Mouse (Mus musculus) embryo, embryonic 10 days (tissue): ENCODE measurements at regions not wholly inside any gene's neighbourhood (a gene's known extent, or its start where the extent isn't known, plus 50 kb on each side); places are given as distances from the start of the nearest gene placed in this dataset.
"Not testable (repeated sequence)": the region's sequence is repeated elsewhere in the genome, so short reads cannot be mapped to it uniquely, and the experiment has no call there.

ENCODE experiments used
- DNase-seq: peaks from one replicate; pipeline ENCODE4 v3.0.0-alpha.2; 2015; ENCODE audit warnings: low spot score

DNA sequence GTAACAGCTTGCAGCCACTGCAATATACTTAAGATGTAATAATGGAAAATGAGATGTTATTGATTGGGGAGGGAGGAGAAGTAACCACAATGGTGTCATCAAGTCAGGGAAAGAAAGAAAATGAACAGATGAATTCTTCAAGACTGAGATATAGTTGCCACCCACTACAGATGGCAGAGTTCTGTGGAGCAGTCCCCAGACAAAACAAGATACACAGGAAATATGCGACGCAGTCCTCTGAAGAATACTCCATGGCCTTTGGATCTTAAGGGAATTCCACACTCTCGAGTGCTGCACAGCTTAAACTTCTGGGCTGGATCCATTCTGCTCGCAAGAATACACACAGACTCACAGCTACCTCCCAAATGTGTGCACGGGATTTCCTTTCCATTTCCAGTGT lies 113.4 kb downstream of the Sox4 start:
- no peak for DNase-seq

DNA sequence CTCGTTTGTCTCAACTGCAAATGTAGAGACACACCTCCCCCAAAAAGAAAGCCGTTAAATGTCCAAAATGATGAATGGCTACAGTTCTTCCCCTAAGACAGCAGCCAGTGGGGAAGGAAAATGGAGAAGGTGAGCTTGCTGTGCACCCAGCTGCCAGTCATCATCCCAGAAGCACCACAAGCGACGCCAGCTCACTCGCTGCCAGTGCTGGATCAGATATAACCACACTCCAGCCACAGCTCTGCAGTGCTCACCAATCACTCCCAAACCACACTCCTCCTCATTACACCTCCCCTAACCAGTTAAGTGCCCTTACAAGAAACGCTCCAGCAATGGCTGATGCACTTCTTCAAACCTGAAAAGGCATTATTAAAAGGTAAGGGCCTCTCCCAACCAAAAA lies 114.4 kb downstream of the Sox4 start:
- DNase-seq = peak; percentile 34

DNA sequence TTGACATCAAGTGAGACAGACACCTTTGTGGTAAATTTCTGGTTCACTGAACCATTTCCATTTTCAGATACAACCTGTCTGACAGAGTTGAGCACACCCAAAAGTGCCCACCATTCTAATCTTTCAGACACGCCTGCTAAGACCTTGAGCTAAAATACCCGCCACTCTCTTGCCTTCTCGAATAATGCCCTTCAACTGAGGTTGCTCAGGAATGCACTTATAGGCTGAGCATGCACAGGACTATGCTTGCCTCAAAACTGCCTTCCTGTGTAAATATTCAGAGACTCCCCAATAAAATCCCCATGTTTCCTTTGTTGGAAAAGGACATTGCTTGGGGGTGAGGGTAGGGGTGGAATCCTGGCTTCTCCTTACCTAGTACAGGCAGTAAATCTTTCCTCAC lies 115.3 kb downstream of the Sox4 start:
- no peak for DNase-seq

DNA sequence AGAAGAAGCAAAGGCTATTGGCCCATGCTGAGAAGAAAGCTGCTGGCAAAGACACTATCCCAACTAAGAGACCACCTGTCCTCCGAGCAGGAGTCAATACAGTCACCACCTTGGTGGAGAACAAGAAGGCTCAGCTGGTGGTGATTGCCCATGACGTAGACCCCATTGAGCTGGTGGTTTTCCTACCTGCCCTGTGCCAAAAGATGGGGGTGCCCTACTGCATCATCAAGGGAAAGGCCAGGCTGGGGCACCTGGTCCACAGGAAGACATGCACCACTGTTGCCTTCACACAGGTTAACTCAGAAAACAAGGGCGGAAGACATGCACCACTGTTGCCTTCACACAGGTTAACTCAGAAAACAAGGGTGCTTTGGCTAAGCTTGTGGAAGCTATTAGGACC lies 116.3 kb downstream of the Sox4 start:
- not testable (repeated sequence) for DNase-seq

DNA sequence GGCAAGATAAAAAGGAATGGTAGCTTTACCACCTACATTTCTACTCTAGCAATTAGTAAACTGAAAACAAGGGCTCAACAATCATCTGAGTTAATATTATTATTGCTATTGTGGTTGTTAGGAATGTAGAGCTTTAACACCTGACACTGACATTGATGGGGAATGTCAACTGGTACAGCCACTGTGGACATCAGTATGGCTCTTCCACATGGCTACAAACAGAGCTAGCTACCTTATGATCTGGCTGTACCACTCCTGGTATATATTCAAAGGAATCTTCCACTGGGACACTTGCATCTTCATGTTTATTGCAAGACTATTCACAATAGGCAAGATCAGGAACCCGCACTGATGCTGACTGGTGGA lies 119.8 kb downstream of the Sox4 start:
- DNase-seq = no peak

DNA sequence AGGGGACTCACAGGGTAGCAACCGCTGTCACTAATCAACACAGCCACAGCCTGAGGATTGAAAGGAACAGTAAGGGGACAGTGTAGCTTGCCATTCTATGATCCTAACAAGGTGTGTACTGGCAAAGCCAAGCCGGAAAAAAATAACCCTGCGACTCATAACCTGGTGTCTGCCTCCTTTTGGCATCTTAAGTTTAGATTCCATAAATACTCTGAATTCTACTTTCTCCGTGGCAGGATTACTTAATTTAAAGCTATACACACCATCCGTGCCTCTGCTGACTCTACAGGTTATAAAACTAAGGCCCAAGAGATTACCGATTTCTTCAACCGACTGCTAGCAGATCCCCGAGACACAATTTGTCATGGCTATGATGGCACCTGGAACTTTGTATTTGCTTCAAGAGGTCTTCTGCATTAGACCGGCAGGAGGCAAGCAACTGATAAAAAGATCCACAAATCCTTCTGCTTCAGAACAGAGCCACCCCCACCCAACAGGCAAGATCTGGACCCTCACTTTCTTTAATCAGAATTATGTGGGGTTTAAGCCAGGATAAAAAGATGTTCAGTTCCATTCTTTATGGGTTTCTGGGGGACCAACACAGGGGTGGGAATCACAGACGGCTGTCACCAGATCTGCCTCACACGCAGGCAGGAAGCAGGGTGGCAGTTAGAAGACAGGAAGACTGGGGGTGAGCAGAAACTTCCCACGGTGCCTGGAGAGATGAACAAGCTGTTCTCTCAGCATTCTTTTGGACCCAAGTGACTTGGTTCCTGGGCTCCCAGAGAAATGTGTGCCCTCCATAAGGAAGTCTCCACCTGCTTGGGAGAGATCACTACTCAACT lies 120.4 kb downstream of the Sox4 start:
- DNase-seq = no peak

DNA sequence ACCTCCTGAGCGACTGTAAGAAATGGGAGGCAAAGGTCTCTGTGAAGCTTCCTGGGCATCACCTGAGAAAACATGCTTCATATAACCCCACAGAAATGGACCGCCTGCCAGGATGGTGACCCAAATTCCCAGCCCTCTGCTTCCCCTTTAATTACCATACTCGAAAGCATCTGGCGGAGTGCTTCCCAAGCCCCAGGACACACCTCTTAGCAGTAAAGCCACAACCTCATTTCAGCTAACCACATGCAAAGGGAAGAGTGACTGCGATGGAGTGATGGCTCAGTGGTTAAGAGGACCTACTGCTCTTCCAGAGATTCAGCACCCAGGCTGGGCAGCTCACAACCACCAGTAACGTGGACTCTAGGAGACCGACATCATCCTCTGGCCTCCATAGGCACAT lies 127.2 kb downstream of the Sox4 start:
- no peak for DNase-seq

DNA sequence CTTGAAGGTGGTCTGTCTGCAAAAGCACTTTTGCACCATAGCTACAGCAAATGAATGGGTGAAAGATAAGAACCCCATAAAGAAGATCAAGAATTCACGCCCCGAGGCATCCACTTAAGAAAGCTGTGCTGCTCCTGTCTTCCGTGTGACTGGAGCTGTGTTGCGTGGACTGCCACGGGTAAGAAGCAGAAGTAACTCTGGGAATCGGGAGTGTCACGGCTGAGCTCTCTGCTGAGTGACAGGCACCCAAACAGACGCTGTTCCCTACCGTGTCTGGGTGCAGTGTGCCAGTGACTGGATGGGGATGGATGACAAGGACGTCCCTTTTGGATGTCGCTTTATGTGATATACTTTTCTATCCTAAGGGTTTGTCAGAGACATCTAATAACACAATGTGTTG lies 129.5 kb downstream of the Sox4 start:
- peak; percentile 10 for DNase-seq

DNA sequence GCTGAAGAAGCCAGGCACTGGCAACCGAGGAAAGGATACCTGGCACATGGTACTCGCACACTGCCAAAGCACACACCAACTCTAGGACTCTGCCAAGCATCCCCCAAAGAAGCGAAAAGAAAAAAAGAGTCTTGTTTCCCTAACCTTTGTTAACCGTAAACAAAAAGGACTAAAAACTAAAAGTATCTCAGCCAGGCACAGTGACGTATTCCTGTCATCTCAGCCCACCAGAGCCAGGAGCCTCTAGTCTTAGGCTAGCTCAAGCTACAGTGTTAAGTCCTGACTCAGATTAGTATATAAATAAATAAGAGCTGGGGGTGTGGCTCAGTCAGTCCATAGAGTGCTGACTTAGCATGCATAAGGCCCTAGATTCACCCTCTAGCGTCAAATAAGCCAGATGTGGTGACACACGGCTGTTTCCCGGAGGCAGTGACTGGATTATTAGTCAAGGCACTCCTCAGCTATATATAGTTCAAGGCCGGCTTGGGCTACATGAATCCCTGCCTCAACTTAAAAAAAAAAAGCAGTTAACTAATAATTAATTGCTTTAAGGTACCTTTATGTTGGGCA lies 130.1 kb downstream of the Sox4 start:
- no peak for DNase-seq

DNA sequence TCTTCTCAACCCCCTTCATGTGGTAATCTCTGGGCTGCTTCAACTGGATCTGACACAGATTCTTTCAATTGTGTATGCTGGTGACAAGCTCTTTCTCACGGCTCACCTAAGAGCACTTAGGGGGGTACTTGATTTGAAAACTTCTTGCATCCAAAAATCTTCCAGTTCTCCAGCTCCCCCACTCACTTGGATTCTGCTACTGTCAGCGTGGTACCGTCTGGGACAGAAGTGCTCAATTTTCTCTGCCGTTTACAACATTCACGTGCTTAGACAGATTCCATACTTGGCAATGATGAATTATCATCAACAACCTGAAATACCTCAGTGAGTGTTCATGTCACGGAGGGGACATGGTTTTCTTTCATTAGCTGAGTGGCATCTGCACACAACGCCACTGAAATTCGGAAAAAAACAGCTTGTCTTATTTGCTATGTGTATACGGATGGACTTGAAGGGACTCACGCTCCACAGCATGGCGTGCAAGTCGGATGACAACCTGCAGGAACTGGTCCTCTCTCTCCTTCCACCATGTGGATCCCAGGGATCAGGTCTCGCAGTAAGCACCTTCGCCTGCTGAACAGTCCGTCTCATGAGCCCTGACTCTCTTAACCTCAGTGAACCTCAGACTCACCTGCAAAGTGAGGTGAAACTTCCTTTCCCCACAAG lies 132.5 kb downstream of the Sox4 start:
- DNase-seq = no peak

DNA sequence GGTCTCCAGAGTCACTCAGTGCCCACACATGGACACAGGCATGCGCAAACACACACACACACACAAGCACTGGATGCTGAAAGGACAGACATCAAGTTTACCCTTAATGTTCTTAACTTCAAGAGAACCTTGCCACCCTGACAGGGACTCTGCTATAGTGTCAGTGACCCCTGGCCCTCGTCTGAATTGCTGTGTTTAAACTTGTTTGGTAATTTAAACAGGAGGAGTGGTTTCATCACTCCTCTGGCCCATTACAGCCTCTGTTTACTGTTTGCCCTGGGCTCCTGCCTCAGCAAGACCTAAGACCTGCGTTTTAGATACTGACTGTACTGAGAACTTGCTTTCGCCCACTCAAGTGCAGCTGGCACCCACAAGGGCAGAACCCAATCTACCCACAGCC lies 139.4 kb downstream of the Sox4 start:
- DNase-seq = peak; percentile 25

DNA sequence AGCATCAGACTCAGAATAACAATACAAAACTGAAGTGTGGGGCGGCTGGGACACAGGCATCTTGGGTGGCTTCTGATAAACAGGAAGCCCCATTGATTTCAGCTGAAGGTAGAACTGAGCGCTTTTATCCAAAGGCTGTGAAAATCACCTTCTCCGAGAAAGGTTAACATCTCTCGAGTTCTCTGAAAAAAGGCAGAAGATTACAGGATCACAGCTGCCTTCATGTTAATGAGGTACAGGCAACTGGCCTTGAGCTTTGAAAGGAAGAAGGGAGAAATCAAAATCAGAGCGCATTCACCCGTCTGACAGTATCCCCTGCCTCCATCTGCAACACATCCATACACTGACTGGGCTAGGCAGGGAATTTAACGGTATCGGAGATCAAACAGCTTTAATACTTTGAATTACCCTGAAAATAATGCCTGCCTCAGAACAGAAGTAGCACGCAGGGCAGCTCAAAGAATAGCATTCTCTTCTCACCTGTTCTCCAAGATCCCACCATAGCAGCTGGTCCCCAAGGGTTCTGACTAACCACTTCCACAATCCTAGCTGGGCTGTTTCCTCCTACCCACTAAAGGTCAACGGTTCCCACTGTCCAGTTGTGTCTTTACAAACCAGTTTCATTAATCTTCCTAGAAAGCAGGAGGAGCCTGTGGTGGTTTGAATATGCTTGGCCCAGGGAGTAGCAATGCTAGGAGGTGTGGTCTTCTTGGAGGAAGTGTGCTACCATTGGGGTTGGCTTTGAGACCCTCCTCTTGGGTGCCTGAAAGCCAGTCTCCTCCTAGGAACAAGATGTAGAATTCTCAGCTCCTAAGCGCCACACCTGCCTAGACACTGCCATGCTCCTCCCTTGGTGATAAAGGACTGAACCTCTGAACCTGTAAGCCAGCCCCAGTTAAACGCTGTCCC lies 141.6 kb downstream of the Sox4 start:
- peak; percentile 33 for DNase-seq

DNA sequence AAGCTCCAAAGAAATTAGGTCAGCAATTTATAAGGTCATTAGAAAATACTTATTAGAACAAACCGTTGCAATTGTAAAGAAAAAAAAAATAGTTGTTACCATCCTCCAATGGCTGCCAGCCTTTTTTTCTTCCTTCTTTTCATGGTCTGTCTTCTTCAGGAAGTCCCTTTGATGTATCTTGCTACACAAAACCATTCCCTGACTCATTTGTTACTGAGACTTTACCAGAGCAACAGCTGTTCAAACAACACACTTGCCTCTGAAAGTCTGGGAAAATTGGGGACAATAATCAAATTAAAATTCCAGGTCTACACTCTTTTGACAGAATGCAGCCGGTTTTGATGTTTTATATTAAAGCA lies 142.5 kb downstream of the Sox4 start:
- DNase-seq = peak; percentile 51

DNA sequence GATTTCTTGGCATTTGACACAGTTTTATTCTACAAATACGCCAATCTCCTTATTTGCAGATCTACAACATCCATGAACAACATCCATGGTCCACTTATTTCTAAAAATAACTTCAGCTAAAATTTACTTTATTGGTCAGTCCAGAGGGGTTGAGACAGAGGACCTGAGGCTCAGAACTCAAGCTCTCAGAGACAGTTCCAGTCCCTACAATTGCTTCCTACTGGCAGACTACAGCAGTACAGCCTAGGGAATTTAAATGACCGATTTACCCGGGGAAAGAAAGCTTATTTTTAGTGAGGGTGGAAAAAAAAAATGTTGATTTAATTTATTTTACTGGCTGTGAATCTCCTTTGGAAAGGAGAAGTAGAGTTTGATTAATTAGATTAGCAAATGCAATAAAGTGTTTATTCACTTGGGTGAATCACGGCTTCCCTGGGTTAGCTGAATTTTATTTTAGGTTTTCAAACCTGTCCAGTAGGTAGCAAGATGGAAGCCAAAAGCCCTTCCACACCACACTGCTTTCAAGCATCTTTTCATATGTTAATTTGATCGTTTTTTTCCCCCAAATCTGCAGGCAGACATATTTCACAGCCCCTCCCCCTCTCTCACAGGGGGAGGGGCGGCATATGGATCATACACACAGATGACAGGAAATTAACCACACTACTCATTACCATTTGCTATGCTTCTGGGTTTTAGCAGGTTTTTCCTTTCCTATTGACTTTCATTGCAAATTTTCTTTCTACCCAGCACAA lies 143.0 kb downstream of the Sox4 start:
- peak; percentile 42 for DNase-seq

DNA sequence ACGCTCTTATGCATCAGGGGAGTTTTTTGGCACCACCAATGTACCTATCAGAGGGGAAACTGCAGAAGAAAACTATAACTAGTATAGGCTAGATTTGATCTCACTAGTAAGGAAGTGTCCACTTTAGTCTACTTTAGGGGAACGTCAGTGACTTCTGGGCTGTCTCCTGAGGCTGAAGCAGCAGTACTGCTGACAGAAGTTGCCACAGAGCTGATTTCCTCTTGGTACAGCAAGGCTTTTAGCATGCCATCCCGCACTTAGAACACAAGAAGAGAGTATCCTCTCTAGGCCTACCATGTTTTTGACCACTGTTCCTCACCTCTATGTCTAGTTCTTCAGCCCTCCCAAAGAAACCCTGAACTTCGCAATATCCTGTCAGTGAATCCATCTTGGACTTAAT lies 148.2 kb downstream of the Sox4 start:
- DNase-seq = no peak

DNA sequence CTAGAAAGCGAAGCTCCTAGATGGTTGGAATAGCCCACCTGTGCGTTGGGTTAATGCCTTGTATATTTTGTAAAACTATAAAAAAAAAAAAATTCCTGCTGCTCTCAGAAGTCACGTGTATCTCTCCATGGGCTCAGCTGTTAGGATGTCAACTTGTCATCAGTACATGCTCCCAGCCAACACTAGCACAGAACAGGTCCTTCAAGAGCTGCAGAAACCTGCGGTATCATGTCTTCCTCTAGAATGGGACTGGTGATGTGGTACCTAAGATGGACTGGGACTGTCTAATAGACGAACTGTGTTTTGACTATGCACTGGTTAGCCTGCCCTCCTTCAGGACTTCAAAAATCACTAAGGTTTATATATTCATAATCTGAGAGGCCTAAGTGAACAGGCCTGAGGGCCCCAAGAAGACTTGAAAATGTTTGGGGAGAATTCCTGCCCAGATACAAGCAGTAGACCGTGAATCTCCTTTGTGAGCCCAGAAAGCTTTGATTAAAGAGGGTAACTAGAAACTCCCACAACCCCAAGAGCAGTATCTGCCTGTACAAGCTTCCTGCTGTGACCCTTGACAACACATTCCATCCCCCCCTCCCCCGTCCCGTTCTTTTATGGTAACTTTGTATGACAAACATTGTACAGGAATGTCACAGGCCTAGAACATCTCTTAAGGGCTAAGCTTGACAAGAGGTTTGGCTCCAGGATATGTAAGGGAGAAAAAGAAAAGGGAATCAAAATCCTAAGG lies 152.1 kb downstream of the Sox4 start:
- DNase-seq = peak; percentile 59

DNA sequence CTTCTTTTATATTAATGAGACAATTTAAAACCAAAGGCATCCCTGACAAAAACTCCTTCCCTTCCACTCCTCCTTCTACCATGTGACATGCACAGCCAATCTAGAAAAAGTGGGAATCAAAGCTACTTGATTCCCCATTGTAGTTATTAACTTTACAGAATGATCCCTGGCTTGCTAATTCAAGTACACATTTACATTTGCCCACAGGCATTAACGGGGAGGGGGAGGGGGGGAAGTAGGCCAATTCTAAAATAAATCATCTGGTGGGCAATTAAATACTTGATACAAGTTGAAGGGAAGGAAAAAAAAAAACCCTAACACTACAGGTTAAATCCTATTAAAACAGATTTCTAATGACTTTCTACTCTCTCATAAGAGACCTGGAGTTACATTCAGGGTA lies 152.8 kb downstream of the Sox4 start:
- DNase-seq = no peak

DNA sequence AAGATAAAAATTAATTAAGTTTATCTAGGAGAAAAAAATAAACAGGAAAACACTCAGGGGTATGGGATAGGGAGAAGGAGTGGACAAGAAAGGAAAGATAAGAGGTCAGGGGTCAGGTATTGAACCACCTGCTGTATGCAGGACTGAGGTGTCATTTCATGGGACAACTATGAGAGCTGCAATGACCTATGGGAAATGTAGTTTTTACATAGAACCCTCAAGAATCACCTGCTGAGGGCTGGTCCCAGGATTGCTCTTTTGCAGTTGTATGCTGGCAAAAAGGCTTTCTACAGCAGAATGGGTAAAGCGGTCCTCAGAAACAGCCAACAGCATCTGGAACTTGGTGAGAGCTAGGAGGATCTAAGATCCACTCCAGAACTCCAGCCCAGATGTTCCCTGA lies 154.0 kb downstream of the Sox4 start:
- no peak for DNase-seq

DNA sequence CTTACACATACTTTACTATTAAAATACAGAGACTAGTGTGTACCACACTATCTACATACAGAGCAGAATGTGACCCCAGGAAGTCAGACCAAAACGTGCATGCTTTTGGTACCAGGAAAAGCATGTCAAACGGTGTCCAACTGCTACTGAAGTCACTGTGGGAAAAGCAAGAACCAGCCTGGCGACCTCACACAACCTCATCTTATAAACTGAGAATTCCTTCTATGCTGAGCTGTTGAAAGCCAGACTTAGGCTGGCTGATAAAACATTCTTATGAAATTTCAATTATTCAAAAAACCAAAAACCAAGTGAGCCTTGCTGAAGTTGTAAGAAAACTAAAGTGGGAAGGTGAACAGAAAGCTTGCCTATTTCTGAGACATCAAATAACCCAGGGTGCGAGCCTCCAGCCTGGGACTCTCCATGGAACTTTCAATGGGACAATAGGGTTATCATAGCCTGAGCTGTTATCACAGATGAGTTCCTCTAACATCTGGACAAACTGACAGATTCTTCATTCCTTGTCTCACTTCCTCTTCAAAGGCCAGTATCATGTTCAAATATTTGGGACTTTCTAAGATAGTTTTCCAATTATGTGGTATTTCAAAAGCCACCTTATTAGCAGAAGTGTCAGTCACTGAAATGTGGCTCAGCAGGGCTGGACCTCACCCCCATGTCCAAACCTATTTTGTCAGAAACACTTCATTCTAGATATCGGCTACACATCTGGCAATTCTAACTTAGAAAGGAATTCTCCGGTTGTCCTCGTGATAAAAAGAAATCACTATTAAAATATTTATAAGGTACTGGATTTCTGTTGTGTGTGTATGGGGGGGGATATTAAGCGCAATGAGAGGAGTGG lies 155.7 kb downstream of the Sox4 start:
- DNase-seq = no peak

DNA sequence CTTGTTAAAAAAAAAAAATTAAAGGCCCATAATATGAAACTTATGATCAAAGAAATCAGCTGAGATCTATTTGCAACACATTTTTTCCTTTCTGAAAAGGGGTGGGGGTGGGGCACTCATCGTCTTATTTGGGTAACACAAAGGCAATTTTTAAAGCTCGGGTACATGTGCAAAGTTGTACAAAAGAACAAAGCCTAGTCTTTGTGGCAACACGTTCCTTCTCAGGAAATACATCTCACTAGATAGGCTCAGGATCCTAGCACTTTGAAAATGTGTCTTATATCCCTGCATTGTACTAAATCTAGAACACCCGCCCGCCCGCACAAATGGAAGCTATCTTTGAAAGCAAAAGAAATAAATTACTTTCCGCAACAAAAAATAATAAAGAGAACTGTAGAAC lies 158.2 kb downstream of the Sox4 start:
- DNase-seq = no peak
